Mouse (Mus musculus) lung, adult 18-20 months (tissue): ENCODE results near the gene Spsb3.

ENCODE experiments used
- DNase-seq, 2 experiments: peaks; one replicate each; pipeline ENCODE4 v3.0.0; 2022; ENCODE audit warnings: mixed read lengths in 2 of 2

Gene Spsb3

GRCm38 (mm10) chr17:24886134-24886931, at the start of gene Spsb3, which contains the start of gene Nubp2:
Spsb3 (plus strand) TSS chr17:24886643.
Nubp2 (minus strand) TSS chr17:24886349.
- peak; percentile 99 for DNase-seq

- no peak for DNase-seq
These were observed 46.6 kb upstream of the Spsb3 start, which contains the start of gene Hagh for GRCm38 (mm10) chr17:24839842-24840241. Hagh (plus strand) TSS chr17:24840143.

GRCm38 (mm10) chr17:24840341-24840740, 46.1 kb upstream of the Spsb3 start:
- DNase-seq, result no peak

- peak; percentile 31 to 34 for DNase-seq
These were observed 45.3 kb upstream of the Spsb3 start for GRCm38 (mm10) chr17:24841133-24841532.

- DNase-seq, result no peak
These were observed 43.8 kb upstream of the Spsb3 start for GRCm38 (mm10) chr17:24842631-24843030.

GRCm38 (mm10) chr17:24844525-24844924, 41.9 kb upstream of the Spsb3 start:
- no peak for DNase-seq

GRCm38 (mm10) chr17:24847386-24847785, 39.1 kb upstream of the Spsb3 start:
- no peak for DNase-seq

- DNase-seq, result no peak
These were observed 37.8 kb upstream of the Spsb3 start for GRCm38 (mm10) chr17:24848600-24849031.

GRCm38 (mm10) chr17:24849733-24850064, 36.7 kb upstream of the Spsb3 start:
- DNase-seq, result no peak

GRCm38 (mm10) chr17:24850065-24850772, 36.2 kb upstream of the Spsb3 start, which contains the start of gene Fahd1:
Fahd1 (minus strand) TSS chr17:24850364.
- DNase-seq, result peak; percentile 99

GRCm38 (mm10) chr17:24850773-24851127, 35.7 kb upstream of the Spsb3 start:
- no peak for DNase-seq

- DNase-seq, result no peak
These were observed 34.9 kb upstream of the Spsb3 start for GRCm38 (mm10) chr17:24851381-24852125.

GRCm38 (mm10) chr17:24855838-24856464, 30.5 kb upstream of the Spsb3 start:
- DNase-seq, result no peak

- no peak for DNase-seq
These were observed 29.9 kb upstream of the Spsb3 start for GRCm38 (mm10) chr17:24856589-24856988.

GRCm38 (mm10) chr17:24857831-24858470, 28.5 kb upstream of the Spsb3 start:
- DNase-seq, result no peak

GRCm38 (mm10) chr17:24858967-24859366, 27.5 kb upstream of the Spsb3 start:
- DNase-seq, result no peak

- DNase-seq, result no peak
These were observed 26.4 kb upstream of the Spsb3 start for GRCm38 (mm10) chr17:24860076-24860475.

GRCm38 (mm10) chr17:24861785-24862184, 24.7 kb upstream of the Spsb3 start:
- DNase-seq, result no peak

- DNase-seq, result no peak
These were observed 20.7 kb upstream of the Spsb3 start, which contains the start of gene Igfals for GRCm38 (mm10) chr17:24865776-24866175. Igfals (plus strand) TSS chr17:24865997.

GRCm38 (mm10) chr17:24867914-24868313, 18.5 kb upstream of the Spsb3 start:
- DNase-seq, result no peak

- no peak for DNase-seq
These were observed 12.6 kb upstream of the Spsb3 start for GRCm38 (mm10) chr17:24873695-24874404.

GRCm38 (mm10) chr17:24874405-24874745, 12.1 kb upstream of the Spsb3 start:
- DNase-seq, result no peak
